Mouse (Mus musculus) liver, embryonic 14.5 days (tissue): ENCODE data around the gene Il1rl1. TPM values are rescaled to one million over a fixed set of nuclear protein-coding genes. Genes with fewer than 3 reads are reported as not detected.

Source experiments
- ATAC-seq: fragments of 200-750 bp; cut with Nextera tagmentation; 2 replicates; pipeline ENCODE4 v1.8.0; 2017; ENCODE audit warnings: moderate number of reproducible peaks, mild to moderate bottlenecking, moderate library complexity; ENCODE audit not compliant: insufficient read depth
- DNase-seq, 3 experiments: peaks; one replicate each; pipeline ENCODE4 v3.0.0-alpha.2; 2012 to 2013; ENCODE audit warnings: low read depth in 3 of 3, low spot score in 3 of 3
- H3K27ac ChIP-seq: fragments of 300-500 bp; sonication (generic); 2 replicates; pipeline ENCODE4 v1.5.1; 2014; ENCODE audit warnings: moderate library complexity, mild to moderate bottlenecking, control low read depth, inconsistent platforms
- H3K27me3 ChIP-seq: fragments of 300-500 bp; sonication (generic); 2 replicates; pipeline ENCODE4 v1.6.1; 2014; ENCODE audit warnings: mild to moderate bottlenecking, low read length, moderate library complexity; ENCODE audit not compliant: control insufficient read depth, insufficient read depth
- H3K36me3 ChIP-seq: fragments of 300-500 bp; sonication (generic); replicated peaks from 2 replicates; pipeline ENCODE4 v1.6.1; 2014; ENCODE audit warnings: low read depth; ENCODE audit not compliant: control insufficient read depth, insufficient read depth
- H3K4me1 ChIP-seq, 2 experiments: fragments of 200-500 bp in 1 of 2; fragments of 300-500 bp in 1 of 2; sonication (generic) in 1 of 2; replicated peaks; 2 replicates each; pipeline ENCODE4 v1.6.1; 2012 to 2014; ENCODE audit warnings: antibody characterized with exemption in 1 of 2, inconsistent platforms in 1 of 2, low read length in 1 of 2; ENCODE audit not compliant: control insufficient read depth in 2 of 2, insufficient read depth in 2 of 2
- H3K4me2 ChIP-seq: fragments of 300-500 bp; sonication (generic); 2 replicates; pipeline ENCODE4 v1.6.1; 2014; ENCODE audit warnings: low read depth, mild to moderate bottlenecking, control low read depth, moderate library complexity
- H3K4me3 ChIP-seq, 2 experiments: fragments of 200-500 bp in 1 of 2; fragments of 300-500 bp in 1 of 2; sonication (generic) in 1 of 2; 2 replicates each; pipeline ENCODE4 v1.5.1; 2012 to 2014; ENCODE audit warnings: low read depth in 2 of 2, low read length in 2 of 2, mild to moderate bottlenecking in 2 of 2, control low read depth in 1 of 2, inconsistent platforms in 1 of 2, moderate library complexity in 1 of 2; ENCODE audit not compliant: insufficient read depth in 1 of 2
- H3K9ac ChIP-seq: fragments of 300-500 bp; sonication (generic); replicated peaks from 2 replicates; pipeline ENCODE4 v1.6.1; 2014; ENCODE audit warnings: mild to moderate bottlenecking, control low read depth, moderate library complexity
- H3K9me3 ChIP-seq: fragments of 300-500 bp; sonication (generic); 2 replicates; pipeline ENCODE4 v1.6.1; 2016; ENCODE audit warnings: low read length, mixed read lengths; ENCODE audit not compliant: control insufficient read depth
- CTCF ChIP-seq: IDR thresholded peaks from 2 replicates; pipeline ENCODE4 v1.5.1; 2016; ENCODE audit warnings: antibody characterized with exemption, low read depth, control low read depth
- EP300 ChIP-seq: IDR thresholded peaks from 2 replicates; pipeline ENCODE4 v1.6.1; 2016; ENCODE audit warnings: antibody characterized with exemption, low read depth
- WGBS: fragments of 180-500 bp; shearing (Covaris S2); extraction: QIAGEN DNeasy Blood & Tissue Kit; methylation state at CpG from one replicate; pipeline ENCODE4 v1.1.7; 2014; ENCODE audit not compliant: insufficient replicate concordance; 5-methylcytosine and 5-hydroxymethylcytosine counted together
- polyA plus RNA-seq, 2 experiments: library from polyadenylated mRNA; depleted of rRNA in 1 of 2; stranded (reverse) in 1 of 2; unstranded in 1 of 2; fragments of >200 nt; fragmentation: Nextera tagmentation in 1 of 2; extraction: Ambion mirVana in 1 of 2; gene quantifications; 2 replicates each; pipeline versions ENCODE4 v1.2.1 to v1.2.3; 2012 to 2014

The Il1rl1 gene
- polyA plus RNA-seq, 2 experiments: 3.0 to 3.8 TPM

- Histone ChIP-seq H3K9me3 (no peaks in the 10 kb centered on the region), H3K27me3 (no peaks in the 10 kb centered on the region), H3K4me2 (no peak overlapping the region), H3K9ac (no peak overlapping the region), H3K4me3 (no peak overlapping the region), H3K4me1 (no peaks in the 10 kb centered on the region), H3K27ac (no peak overlapping the region), H3K36me3 (no peaks in the 10 kb centered on the region)
- ATAC-seq: no peak
- DNase-seq: no peak
- TF ChIP-seq CTCF (no peak), EP300 (no peak)
- WGBS: 44% methylated on average over 3 of the region's 3 CpGs
These were observed 38.0 kb upstream of the Il1rl1 start for GRCm38 (mm10) chr1:40391374-40391773.

- ATAC-seq (no peak), DNase-seq (no peak)
- Histone ChIP-seq H3K27me3 (no peaks in the 10 kb centered on the region), H3K9me3 (no peaks in the 10 kb centered on the region), H3K36me3 (no peaks in the 10 kb centered on the region), H3K27ac (no peak overlapping the region), H3K4me2 (no peak overlapping the region), H3K4me1 (no peaks in the 10 kb centered on the region), H3K9ac (no peak overlapping the region), H3K4me3 (no peak overlapping the region)
- 37% methylated on average over 6 of the region's 6 CpGs for WGBS
- TF ChIP-seq EP300 (no peak), CTCF (no peak)
These were observed 36.8 kb upstream of the Il1rl1 start for GRCm38 (mm10) chr1:40392535-40392934.

- no peaks in the 10 kb centered on the region for H3K36me3 ChIP-seq
- no peak overlapping the region for H3K4me3 ChIP-seq
- 74% methylated on average over 7 of the region's 7 CpGs for WGBS
- TF ChIP-seq CTCF: no peak
- TF ChIP-seq EP300: no peak
- H3K9me3 ChIP-seq: no peaks in the 10 kb centered on the region
- no peaks in the 10 kb centered on the region for H3K27me3 ChIP-seq
- ATAC-seq (no peak), DNase-seq (peak in 1 of 3 experiments; percentile 17)
- H3K4me2 ChIP-seq: no peak overlapping the region
- no peaks in the 10 kb centered on the region for H3K4me1 ChIP-seq
- no peak overlapping the region for H3K9ac ChIP-seq
- H3K27ac ChIP-seq: no peak overlapping the region
These were observed 36.2 kb upstream of the Il1rl1 start for GRCm38 (mm10) chr1:40393214-40393613.

- H3K4me3 ChIP-seq: no peak overlapping the region
- no peaks in the 10 kb centered on the region for H3K4me1 ChIP-seq
- no peak overlapping the region for H3K4me2 ChIP-seq
- H3K36me3 ChIP-seq: no peaks in the 10 kb centered on the region
- H3K27me3 ChIP-seq: no peaks in the 10 kb centered on the region
- H3K27ac ChIP-seq: no peak overlapping the region
- ATAC-seq: no peak
- no peak overlapping the region for H3K9ac ChIP-seq
- DNase-seq: no peak
- TF ChIP-seq CTCF (no peak), EP300 (no peak)
- WGBS: 66% methylated on average over 6 of the region's 6 CpGs
- H3K9me3 ChIP-seq: no peaks in the 10 kb centered on the region
These were observed 29.7 kb upstream of the Il1rl1 start for GRCm38 (mm10) chr1:40399639-40400038.

- Histone ChIP-seq H3K27me3 (no peaks in the 10 kb centered on the region), H3K4me3 (no peak overlapping the region), H3K27ac (no peak overlapping the region), H3K9me3 (no peaks in the 10 kb centered on the region), H3K36me3 (no peaks in the 10 kb centered on the region), H3K4me1 (no peaks in the 10 kb centered on the region), H3K9ac (no peak overlapping the region), H3K4me2 (no peak overlapping the region)
- DNase-seq: no peak
- no peak for TF ChIP-seq CTCF
- no peak for TF ChIP-seq EP300
- WGBS: 52% methylated on average over 7 of the region's 7 CpGs
- no peak for ATAC-seq
These were observed 24.7 kb upstream of the Il1rl1 start for GRCm38 (mm10) chr1:40404682-40405081.

- peaks cover 2 to 8% of the 10 kb centered on the region in 2 experiments for H3K4me1 ChIP-seq
- no peaks in the 10 kb centered on the region for H3K27me3 ChIP-seq
- no peak overlapping the region for H3K27ac ChIP-seq
- no peak overlapping the region for H3K9ac ChIP-seq
- no peak for DNase-seq
- TF ChIP-seq CTCF (no peak), EP300 (no peak)
- no peak overlapping the region for H3K4me2 ChIP-seq
- no peak for ATAC-seq
- no peaks in the 10 kb centered on the region for H3K36me3 ChIP-seq
- WGBS: 19% methylated on average over 1 of the region's 1 CpGs
- H3K9me3 ChIP-seq: no peaks in the 10 kb centered on the region
- no peak overlapping the region for H3K4me3 ChIP-seq
These were observed 19.5 kb upstream of the Il1rl1 start for GRCm38 (mm10) chr1:40409882-40410281.
